Mouse (Mus musculus) ovary, postnatal 36 days (tissue): Measurements from ENCODE around the gene Ehd2.
"Not testable (repeated sequence)": the region's sequence is repeated elsewhere in the genome, so short reads cannot be mapped to it uniquely, and the experiment has no call there.

Source experiments
- DNase-seq: peaks from one replicate; pipeline ENCODE4 v3.0.0; 2022; ENCODE audit warnings: low spot score, mixed read lengths

Gene Ehd2

GRCm38 (mm10) chr7:15945721-15946536 lies 21.4 kb downstream of the Ehd2 start, which contains the start of gene Nop53:
Gene Nop53, minus strand, starts transcription at chr7:15946074.
- DNase-seq: peak; percentile 89

GRCm38 (mm10) chr7:15945211-15945610 lies 22.2 kb downstream of the Ehd2 start:
- DNase-seq: no peak

- no peak for DNase-seq
Observed at GRCm38 (mm10) chr7:15944311-15944710, 23.1 kb downstream of the Ehd2 start.

- no peak for DNase-seq
Observed at GRCm38 (mm10) chr7:15938621-15939020, 28.7 kb downstream of the Ehd2 start.

- no peak for DNase-seq
Observed at GRCm38 (mm10) chr7:15937491-15937890, 29.9 kb downstream of the Ehd2 start.

GRCm38 (mm10) chr7:15933437-15934359 lies 33.7 kb downstream of the Ehd2 start:
- DNase-seq: no peak

- DNase-seq: no peak
Observed at GRCm38 (mm10) chr7:15931635-15932034, 35.7 kb downstream of the Ehd2 start.

GRCm38 (mm10) chr7:15930543-15930942 lies 36.8 kb downstream of the Ehd2 start:
- no peak for DNase-seq

GRCm38 (mm10) chr7:15929910-15930309 lies 37.5 kb downstream of the Ehd2 start:
- DNase-seq: peak; percentile 67

- DNase-seq: peak; percentile 87
Observed at GRCm38 (mm10) chr7:15922220-15922773, 45.1 kb downstream of the Ehd2 start, which contains the start of gene Selenow. Gene Selenow, minus strand, starts transcription at chr7:15922402.

- DNase-seq: no peak
Observed at GRCm38 (mm10) chr7:15921796-15922195, 45.6 kb downstream of the Ehd2 start.

GRCm38 (mm10) chr7:15920645-15921190 lies 46.6 kb downstream of the Ehd2 start:
- DNase-seq: no peak

- DNase-seq: no peak
Observed at GRCm38 (mm10) chr7:15919947-15920346, 47.4 kb downstream of the Ehd2 start.

GRCm38 (mm10) chr7:15918371-15918770 lies 49.0 kb downstream of the Ehd2 start:
- no peak for DNase-seq

- DNase-seq: no peak
Observed at GRCm38 (mm10) chr7:15916996-15917395, 50.4 kb downstream of the Ehd2 start.

GRCm38 (mm10) chr7:15916134-15916723 lies 51.1 kb downstream of the Ehd2 start:
- DNase-seq: no peak

GRCm38 (mm10) chr7:15915695-15916094 lies 51.7 kb downstream of the Ehd2 start:
- DNase-seq: not testable (repeated sequence)

- no peak for DNase-seq
Observed at GRCm38 (mm10) chr7:15914751-15915150, 52.6 kb downstream of the Ehd2 start.

- no peak for DNase-seq
Observed at GRCm38 (mm10) chr7:15914252-15914651, 53.1 kb downstream of the Ehd2 start.

GRCm38 (mm10) chr7:15912183-15912582 lies 55.2 kb downstream of the Ehd2 start:
- DNase-seq: peak; percentile 62

GRCm38 (mm10) chr7:15910521-15910920 lies 56.8 kb downstream of the Ehd2 start:
- no peak for DNase-seq
